Mouse (Mus musculus): ENCODE results near the gene Tceanc2. TPM values are rescaled to one million over a fixed set of nuclear protein-coding genes. Genes with fewer than 3 reads are reported as not detected.

Tceanc2 gene
- polyA plus RNA-seq, 1 experiment from 2014 or later = 12.7 TPM

- Histone ChIP-seq H3K36me3 (replicated peaks; ENCODE audit: insufficient read depth, low read length) (peaks cover 11% of the 10 kb centered on the region; the same call in 1 of the 2 replicates), H3K27me3 (ENCODE audit: insufficient read depth, low read length) (no peaks in the 10 kb centered on the region), H3K27ac (ENCODE audit: low read depth) (peak overlapping the region; percentile 61), H3K9me3 (ENCODE audit: low read length) (no peaks in the 10 kb centered on the region), H3K4me1 (ENCODE audit: insufficient read depth) (peaks cover 6% of the 10 kb centered on the region), H3K4me3 (ENCODE audit: low read depth, low read length) (no peak overlapping the region), H3K9ac (replicated peaks) (no peak overlapping the region), H3K4me2 (ENCODE audit: low read depth, low read length) (no peak overlapping the region)
- DNase-seq = no peak
- TF ChIP-seq CTCF (IDR thresholded peaks at IDR 0.05; ENCODE audit: low read depth) = no peak
- no peak for TF ChIP-seq EP300 (IDR thresholded peaks at IDR 0.05; ENCODE audit: low read depth)
- 67% methylated on average over 4 of the region's 4 CpGs for WGBS (ENCODE audit: insufficient replicate concordance)
- ATAC-seq = peak; percentile 90
Measured at GRCm38 (mm10) chr4:107156983-107157401, 21.9 kb downstream of the Tceanc2 start.

- Histone ChIP-seq H3K4me3 (ENCODE audit: low read depth, low read length) (no peak overlapping the region), H3K9me3 (ENCODE audit: low read length) (no peaks in the 10 kb centered on the region), H3K4me2 (ENCODE audit: low read depth, low read length) (no peak overlapping the region), H3K9ac (replicated peaks) (0 out of 2 replicates have a peak overlapping the region, but pooled peaks have one; percentile 12), H3K36me3 (replicated peaks; ENCODE audit: insufficient read depth, low read length) (peaks cover 8% of the 10 kb centered on the region), H3K27ac (ENCODE audit: low read depth) (no peak overlapping the region), H3K27me3 (ENCODE audit: insufficient read depth, low read length) (no peaks in the 10 kb centered on the region), H3K4me1 (ENCODE audit: insufficient read depth) (peaks cover 6% of the 10 kb centered on the region)
- TF ChIP-seq EP300 (IDR thresholded peaks at IDR 0.05; ENCODE audit: low read depth) (no peak), CTCF (IDR thresholded peaks at IDR 0.05; ENCODE audit: low read depth) (no peak)
- ATAC-seq (no peak), DNase-seq (no peak)
- 84% methylated on average over 8 of the region's 8 CpGs for WGBS (ENCODE audit: insufficient replicate concordance)
Measured at GRCm38 (mm10) chr4:107152571-107152970, 26.3 kb downstream of the Tceanc2 start.

GRCm38 (mm10) chr4:107150991-107151390 is 27.9 kb downstream of the Tceanc2 start:
- 86% methylated on average over 6 of the region's 6 CpGs for WGBS (ENCODE audit: insufficient replicate concordance)
- TF ChIP-seq EP300 (IDR thresholded peaks at IDR 0.05; ENCODE audit: low read depth) (no peak), CTCF (IDR thresholded peaks at IDR 0.05; ENCODE audit: low read depth) (no peak)
- no peak for ATAC-seq

GRCm38 (mm10) chr4:107143511-107143910 is 35.4 kb downstream of the Tceanc2 start:
- Histone ChIP-seq H3K4me1 (ENCODE audit: insufficient read depth) (0 out of 2 replicates have a peak, but pooled peaks cover 2% of the 10 kb centered on the region), H3K4me3 (ENCODE audit: low read depth, low read length) (no peak overlapping the region), H3K9ac (replicated peaks) (no peak overlapping the region), H3K36me3 (replicated peaks; ENCODE audit: insufficient read depth, low read length) (peaks cover 26% of the 10 kb centered on the region), H3K9me3 (ENCODE audit: low read length) (no peaks in the 10 kb centered on the region), H3K27me3 (ENCODE audit: insufficient read depth, low read length) (no peaks in the 10 kb centered on the region), H3K27ac (ENCODE audit: low read depth) (no peak overlapping the region), H3K4me2 (ENCODE audit: low read depth, low read length) (no peak overlapping the region)
- no peak for DNase-seq
- ATAC-seq = no peak
- TF ChIP-seq EP300 (IDR thresholded peaks at IDR 0.05; ENCODE audit: low read depth) = no peak
- no peak for TF ChIP-seq CTCF (IDR thresholded peaks at IDR 0.05; ENCODE audit: low read depth)
- WGBS (ENCODE audit: insufficient replicate concordance) = 76% methylated on average over 8 of the region's 8 CpGs

More at GRCm38 (mm10) chr4:107150991-107151390, 27.9 kb downstream of the Tceanc2 start:
- no peaks in the 10 kb centered on the region for H3K27me3 ChIP-seq (ENCODE audit: insufficient read depth, low read length)
- H3K27ac ChIP-seq (ENCODE audit: low read depth) = no peak overlapping the region
- no peak overlapping the region for H3K4me2 ChIP-seq (ENCODE audit: low read depth, low read length)
- no peak overlapping the region for H3K9ac ChIP-seq (replicated peaks)
- H3K4me1 ChIP-seq (ENCODE audit: insufficient read depth) = no peaks in the 10 kb centered on the region
- no peaks in the 10 kb centered on the region for H3K9me3 ChIP-seq (ENCODE audit: low read length)
- peaks cover 22% of the 10 kb centered on the region for H3K36me3 ChIP-seq (replicated peaks; ENCODE audit: insufficient read depth, low read length)
- no peak overlapping the region for H3K4me3 ChIP-seq (ENCODE audit: low read depth, low read length)
- no peak for DNase-seq

GRCm38 (mm10) chr4:107139836-107140631 is 38.9 kb downstream of the Tceanc2 start:
- no peak overlapping the region for H3K27ac ChIP-seq (ENCODE audit: low read depth)
- no peak overlapping the region for H3K4me2 ChIP-seq (ENCODE audit: low read depth, low read length)
- TF ChIP-seq CTCF (IDR thresholded peaks at IDR 0.05; ENCODE audit: low read depth) = no peak
- no peak for TF ChIP-seq EP300 (IDR thresholded peaks at IDR 0.05; ENCODE audit: low read depth)
- H3K27me3 ChIP-seq (ENCODE audit: insufficient read depth, low read length) = no peaks in the 10 kb centered on the region
- H3K4me1 ChIP-seq (ENCODE audit: insufficient read depth) = 0 out of 2 replicates have a peak, but pooled peaks cover 2% of the 10 kb centered on the region
- 56% methylated on average over 13 of the region's 13 CpGs for WGBS (ENCODE audit: insufficient replicate concordance)
- ATAC-seq (no peak), DNase-seq (no peak)
- no peak overlapping the region for H3K4me3 ChIP-seq (ENCODE audit: low read depth, low read length)
- no peak overlapping the region for H3K9ac ChIP-seq (replicated peaks)
- H3K9me3 ChIP-seq (ENCODE audit: low read length) = no peaks in the 10 kb centered on the region
- peaks cover 10% of the 10 kb centered on the region for H3K36me3 ChIP-seq (replicated peaks; ENCODE audit: insufficient read depth, low read length)

- Histone ChIP-seq H3K9me3 (ENCODE audit: low read length) (no peaks in the 10 kb centered on the region), H3K36me3 (replicated peaks; ENCODE audit: insufficient read depth, low read length) (peaks cover 6% of the 10 kb centered on the region), H3K27ac (ENCODE audit: low read depth) (no peak overlapping the region), H3K4me2 (ENCODE audit: low read depth, low read length) (no peak overlapping the region), H3K27me3 (ENCODE audit: insufficient read depth, low read length) (no peaks in the 10 kb centered on the region), H3K4me1 (ENCODE audit: insufficient read depth) (0 out of 2 replicates have a peak, but pooled peaks cover 2% of the 10 kb centered on the region), H3K9ac (replicated peaks) (no peak overlapping the region), H3K4me3 (ENCODE audit: low read depth, low read length) (no peak overlapping the region)
- WGBS (ENCODE audit: insufficient replicate concordance) = 80% methylated on average over 37 of the region's 37 CpGs
- ATAC-seq = no peak
- DNase-seq = no peak
- TF ChIP-seq EP300 (IDR thresholded peaks at IDR 0.05; ENCODE audit: low read depth) (no peak), CTCF (IDR thresholded peaks at IDR 0.05; ENCODE audit: low read depth) (no peak)
Measured at GRCm38 (mm10) chr4:107138948-107139835, 39.7 kb downstream of the Tceanc2 start.

Data from liver, postnatal 0 days (tissue).